Mouse (Mus musculus) ES-CJ7 (cell line): Measurements from ENCODE around the gene Bmp6.

Experiments used
- DNase-seq: peaks from one replicate; pipeline ENCODE4 v3.0.0; 2011; ENCODE audit warnings: low read depth, low spot score

The Bmp6 gene

DNA sequence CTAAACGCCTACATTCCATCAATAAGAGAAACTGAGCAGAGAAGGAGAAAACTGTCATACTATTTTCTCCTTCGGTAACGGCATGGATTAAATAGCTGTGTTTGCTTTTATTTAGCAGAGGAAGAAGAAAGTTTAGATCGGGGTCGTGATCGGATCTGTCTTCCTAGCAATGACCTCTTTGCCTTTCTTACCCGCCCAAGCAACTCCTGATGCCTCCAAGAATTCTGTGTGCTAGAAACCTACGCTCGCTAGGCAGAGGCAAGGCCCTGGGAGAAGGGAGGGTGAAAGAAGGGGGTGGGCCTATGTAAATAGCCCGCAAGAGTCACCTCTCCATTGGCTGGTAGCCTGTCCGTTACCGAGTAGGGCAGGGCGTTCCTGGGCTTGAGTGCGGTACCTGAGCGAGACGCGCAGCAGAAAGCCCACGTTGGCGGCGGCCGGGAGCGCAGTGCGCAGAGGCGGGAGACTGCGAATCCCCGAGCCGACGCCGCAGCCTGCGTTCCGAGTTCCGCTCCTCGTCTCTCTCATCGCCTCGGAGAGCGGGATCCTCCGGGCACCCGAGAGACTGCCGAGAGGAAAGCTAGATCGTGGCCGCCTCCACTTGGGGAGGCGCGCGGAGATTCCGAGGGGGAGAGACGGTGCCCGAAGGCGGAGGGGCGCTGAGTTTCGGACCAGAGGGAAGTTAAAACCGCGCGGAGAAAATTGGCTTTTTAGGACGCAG, at the start of gene Bmp6:
Gene Bmp6, plus strand, starts transcription at position 395 of the 718 bp plus-strand sequence.
- peak; percentile 93 for DNase-seq

DNA sequence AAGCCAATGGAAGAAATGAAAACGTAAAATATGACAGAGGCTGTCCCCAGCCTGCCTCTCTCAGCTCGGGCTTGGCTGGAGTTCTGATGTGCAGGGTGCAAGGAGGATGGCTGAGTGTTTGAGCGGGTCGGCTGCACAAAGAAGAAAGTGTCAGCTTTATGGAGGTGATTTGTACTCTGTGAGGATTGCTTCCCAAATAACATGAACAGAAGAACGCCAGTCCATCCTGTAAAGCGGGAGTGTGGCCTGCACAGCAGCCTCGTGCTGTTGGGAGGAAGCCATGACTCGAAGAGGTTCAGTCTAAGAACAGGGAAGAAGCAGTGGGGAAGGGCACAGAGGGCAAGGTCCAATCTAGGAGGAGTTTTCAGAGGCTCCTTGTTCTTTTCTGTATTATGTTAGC, 48.7 kb upstream of the Bmp6 start:
- DNase-seq: no peak

DNA sequence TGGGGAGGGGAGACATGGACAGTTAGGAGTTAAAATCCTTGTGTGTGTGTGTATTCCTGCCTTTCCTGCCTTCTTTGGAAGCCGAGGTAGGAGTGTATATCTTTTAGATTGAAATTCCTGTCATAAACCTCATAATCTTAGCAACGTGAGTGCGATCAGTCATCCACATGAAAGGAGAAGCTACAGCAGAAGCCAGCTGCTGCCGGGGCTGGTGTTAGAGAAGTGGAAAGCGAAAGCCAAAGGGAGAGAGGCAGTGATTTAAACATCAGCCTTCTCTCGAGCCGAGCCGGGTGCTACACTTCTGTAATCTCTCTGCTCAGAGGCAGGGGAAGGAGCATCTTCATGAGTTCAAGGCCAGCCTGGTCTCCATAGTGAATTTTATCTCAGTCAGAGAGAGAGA, 48.3 kb upstream of the Bmp6 start:
- no peak for DNase-seq

DNA sequence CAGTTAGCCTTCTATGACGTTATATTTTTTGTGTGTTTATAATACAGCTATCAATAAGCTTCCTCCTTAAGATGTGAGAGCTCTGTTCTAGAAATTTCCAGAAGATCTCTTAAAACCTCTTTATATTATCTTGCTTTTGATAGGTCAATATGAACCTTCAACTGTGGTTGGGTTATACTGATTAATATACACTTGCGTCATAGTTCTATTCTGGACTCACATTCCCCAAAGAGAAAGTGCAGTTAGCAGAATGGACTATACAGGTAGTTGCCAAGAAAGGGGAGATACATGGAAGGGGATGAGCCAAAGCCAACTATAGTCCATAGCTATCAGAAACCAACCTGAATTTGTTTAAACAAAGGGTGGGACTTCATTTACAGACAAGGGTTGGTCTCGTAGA, 33.8 kb upstream of the Bmp6 start:
- no peak for DNase-seq

DNA sequence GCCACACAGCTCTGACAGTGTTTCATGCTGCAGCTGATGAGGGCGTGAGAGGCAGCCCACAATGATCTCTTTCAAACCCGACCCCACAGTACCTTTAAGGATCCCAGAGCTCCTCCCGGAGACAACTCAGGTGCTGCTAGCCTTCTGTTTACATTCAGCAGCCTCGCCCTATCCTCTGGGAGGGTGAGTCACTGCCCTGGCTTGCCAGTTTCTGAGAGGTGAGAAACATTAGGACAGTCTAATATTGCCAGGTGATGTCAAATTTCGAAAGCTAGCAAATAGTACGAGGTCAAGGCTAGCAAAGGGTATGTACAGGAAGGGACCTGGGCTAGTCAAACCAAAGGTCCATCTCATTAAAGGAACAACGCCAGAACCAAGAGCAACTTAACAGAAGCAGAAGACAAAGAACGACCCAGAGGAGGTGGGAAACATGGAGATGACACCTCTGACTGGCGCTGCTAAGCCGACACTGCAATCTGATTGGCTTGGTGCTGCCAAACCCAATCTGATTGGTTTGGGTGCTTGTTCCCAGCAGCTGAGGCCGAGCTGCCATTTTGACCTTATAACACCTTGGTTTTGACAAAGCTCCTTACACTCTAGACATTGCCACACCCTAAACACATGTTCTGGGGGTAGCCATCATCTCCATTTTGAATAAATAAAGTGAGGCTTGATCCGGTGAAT, 32.4 kb upstream of the Bmp6 start:
- peak; percentile 33 for DNase-seq

DNA sequence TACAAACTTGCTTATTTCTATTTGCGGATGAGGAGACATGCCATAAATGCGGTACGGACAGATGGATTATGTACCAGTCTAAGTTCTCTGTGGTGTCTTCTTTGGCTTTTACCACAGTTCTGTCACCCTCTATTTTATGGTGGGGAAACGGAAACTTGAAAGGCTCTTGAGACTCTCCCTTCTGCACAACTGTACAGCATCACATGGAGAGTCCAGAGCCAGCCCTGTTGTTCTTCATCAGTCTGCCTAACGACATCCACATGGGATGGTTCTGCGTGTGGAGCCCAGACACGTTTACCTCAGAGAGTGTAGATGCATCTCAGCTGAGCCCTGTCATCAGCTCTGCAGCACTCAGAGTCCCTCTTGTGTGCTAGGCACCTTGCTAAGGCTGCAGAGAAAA, 30.3 kb upstream of the Bmp6 start:
- no peak for DNase-seq

DNA sequence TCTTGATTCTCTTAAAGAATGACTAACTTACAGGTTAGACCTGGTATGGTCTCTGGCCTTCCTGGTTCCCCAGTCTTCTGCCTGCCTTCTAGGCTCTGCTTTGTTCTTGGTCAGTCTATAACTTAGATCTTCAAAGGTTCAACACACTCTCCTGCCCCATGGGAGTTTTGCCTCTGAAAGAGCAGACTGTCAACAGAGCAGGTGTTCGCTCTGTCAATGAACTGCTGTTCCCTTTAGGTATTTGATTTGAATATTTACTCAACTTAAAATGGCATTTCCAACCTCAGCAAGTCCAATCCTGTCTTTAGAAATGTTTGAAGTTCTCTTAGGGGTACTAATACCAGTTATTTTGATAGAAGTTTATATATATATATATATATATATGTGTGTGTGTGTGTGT, 26.5 kb upstream of the Bmp6 start:
- DNase-seq: no peak

DNA sequence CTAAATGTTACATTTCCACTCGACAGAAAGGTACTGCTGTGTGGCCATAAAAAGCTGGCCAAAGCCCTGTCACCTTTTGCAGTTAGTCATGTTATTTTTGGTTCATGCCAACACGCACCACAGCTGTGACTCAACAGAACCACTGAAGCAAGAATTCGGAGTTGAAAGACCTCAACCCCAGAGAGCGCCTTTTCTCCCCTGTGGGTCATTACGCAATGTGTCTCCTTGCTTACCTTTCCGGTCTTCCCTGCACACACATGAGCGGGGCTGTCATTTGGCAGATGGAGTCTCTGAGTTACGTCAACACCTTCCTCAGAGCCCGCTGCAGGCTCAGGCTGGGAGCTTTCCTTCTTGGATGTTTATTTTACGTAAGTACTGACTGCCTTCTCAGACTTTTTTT, 24.6 kb upstream of the Bmp6 start:
- no peak for DNase-seq

DNA sequence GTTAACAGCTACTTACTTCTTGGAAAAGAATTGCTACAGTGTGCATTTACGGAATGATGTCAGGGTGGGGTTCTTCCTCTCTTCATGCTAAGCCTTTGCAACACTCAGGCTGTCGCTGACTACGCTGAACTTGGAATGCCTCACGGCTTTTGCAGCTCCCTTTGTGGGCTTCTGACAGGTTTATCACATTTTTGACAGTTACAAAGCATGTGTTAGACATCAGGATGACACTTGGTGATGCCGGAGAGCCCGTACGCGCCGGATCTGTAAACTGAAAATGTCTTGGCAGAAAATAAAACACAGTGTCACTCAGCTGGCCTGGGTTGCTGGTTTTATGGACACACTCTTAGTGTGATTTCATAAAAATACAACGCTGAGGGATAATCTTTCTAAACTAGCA, 20.5 kb upstream of the Bmp6 start:
- no peak for DNase-seq

DNA sequence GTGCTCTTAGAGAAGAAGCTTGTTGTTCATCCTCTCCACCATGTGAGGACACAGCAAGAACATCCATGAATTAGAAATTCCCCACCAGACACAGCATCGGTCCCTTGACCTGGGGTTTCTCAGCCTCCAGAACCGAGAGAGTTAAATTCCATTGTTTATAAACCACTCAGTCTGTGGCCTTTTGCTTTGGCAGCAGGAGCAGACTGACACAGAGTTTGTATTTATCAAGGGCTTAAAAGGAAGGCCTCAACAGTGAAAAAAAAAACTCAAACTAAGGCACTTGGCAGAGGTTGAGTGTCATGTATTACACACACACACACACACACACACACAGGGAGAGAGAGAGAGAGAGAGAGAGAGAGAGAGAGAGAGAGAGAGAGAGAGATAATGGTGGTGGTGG, 17.5 kb upstream of the Bmp6 start:
- DNase-seq: no peak

DNA sequence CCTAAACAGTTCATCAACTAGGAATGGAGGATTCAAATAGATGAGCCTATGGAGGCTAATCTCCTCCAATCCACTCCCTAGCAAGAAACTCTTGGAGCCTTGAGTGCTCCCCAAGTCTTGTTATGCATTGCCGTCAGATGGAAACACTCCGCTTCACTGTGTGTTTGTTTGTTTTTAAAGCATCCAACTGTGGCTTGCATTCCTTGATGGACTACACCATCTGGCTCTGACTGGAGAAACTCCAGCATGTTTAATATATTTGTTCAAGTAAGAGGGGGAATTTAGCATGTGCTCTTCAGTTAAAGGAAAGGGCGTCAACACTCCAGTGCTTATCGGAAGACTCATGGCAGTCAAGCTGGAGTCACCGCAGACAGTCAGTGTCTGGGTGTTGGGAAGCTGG, 11.4 kb upstream of the Bmp6 start:
- no peak for DNase-seq

DNA sequence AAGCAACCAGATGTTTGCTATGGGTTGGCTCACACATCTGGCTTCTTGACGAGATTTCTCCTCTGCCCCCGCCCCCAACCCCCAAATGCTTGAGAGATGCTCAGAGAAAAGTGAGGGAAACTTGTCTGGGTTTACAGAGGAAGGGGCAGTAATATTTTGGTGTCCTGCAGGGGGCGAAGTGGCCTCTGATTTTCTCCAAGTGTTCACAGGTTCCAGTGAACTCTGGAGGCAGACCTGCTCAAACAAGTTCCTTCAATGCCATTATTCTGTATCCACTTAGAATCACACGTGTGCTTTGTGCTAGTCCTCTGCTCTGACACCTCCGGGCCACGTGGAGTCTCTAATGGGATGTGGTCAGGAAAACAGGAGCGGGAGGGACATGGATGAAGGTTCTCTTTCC, 2.3 kb upstream of the Bmp6 start:
- DNase-seq: peak; percentile 78

DNA sequence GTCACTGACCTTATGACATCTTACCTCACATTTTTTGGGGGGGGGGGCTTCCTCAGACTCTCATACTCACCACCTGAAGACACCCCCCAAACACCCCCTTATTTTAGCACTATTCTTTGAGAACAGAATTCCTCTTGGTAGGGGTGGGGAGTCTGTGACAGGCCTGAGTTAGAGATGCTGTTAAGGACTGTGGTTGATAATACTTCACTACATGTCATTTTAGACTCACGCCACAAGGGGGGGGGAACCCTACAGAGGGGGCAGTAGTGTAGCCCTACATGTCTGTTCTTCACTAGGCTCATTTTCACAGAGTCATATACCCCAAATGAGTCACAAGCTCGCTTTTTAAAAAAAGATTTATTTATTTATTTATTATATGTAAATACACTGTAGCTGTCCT, 1.7 kb upstream of the Bmp6 start:
- DNase-seq: peak; percentile 25

DNA sequence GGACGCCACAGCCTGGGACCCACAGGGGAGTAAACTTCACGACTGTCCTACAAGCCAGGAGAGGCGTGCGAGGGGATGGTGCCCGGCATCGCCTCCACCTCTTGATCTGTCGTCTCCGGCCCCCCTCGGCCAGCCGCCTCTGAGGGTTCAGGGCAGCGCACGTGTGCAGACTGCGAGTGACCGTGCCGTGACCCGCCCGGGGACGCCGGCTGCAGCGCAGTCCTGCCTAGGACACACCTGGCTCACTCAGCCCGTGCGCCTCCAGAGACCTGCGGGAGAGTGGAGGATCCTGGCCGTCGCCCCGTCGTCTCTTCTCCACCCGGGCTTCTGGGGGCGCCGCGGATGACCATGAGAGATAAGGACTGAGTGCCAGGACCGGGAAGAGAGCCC, 519 bp downstream of the Bmp6 start:
- peak; percentile 11 for DNase-seq

DNA sequence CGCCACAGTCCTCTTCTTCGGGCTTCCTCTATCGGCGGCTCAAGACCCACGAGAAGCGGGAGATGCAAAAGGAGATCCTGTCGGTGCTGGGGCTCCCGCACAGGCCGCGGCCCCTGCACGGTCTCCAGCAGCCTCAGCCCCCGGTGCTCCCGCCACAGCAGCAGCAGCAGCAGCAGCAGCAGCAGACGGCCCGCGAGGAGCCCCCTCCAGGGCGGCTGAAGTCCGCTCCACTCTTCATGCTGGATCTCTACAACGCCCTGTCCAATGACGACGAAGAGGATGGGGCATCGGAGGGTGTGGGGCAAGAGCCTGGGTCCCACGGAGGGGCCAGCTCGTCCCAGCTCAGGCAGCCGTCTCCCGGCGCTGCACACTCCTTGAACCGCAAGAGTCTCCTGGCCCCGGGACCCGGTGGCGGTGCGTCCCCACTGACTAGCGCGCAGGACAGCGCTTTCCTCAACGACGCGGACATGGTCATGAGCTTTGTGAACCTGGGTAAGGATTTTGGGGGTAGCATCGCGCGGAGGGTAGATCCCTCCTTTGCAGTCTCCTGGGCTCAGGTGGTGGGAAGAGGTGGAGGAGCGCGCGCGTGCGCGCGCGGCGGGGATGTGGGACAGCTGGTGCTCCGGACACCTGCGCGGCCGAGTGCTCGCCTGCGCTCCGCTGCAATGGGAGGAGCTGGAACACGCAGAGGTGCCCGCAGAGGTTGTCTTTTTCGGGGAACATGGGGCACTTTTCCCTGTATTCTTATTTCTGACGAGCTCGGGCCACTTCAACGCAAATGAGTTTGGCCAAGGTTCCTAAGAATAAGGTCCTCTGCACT, 1.4 kb downstream of the Bmp6 start:
- DNase-seq: no peak

DNA sequence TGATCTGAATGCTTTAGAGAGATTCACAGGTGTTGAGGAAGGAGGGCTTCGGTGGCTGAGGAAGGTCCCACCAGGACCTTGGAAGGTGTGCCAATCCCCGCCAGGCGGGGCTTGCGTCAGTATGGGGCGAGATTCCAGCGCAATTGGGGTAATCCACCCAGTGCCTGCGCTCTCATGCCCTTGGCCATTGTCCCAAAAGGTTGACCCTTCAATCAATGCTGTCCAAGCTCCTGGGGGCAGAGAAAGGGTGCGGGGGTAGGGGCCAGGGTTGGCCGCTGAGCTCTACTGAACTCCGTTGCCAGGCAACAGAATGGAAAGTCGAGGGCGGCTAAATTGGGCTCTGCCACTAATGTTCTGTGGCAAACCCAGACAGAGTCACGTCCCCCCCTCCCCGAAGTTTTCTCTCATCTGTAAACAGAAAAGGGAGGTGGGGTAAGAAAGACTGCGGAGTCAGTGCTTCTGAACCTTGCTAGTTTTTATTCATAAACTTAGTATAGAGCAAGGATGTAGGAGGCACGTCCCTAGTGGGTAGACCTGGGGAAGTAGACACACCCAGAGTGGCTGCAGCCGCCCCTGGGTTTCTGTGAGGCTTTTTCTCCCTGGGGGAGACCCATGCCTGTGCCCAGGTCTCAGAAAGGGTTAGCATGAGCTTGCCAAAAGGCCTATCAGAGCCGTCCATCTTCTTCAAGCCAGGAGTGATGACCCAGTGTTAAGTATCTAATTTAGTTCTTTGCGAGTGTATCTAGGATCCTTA, 2.3 kb downstream of the Bmp6 start:
- peak; percentile 32 for DNase-seq

DNA sequence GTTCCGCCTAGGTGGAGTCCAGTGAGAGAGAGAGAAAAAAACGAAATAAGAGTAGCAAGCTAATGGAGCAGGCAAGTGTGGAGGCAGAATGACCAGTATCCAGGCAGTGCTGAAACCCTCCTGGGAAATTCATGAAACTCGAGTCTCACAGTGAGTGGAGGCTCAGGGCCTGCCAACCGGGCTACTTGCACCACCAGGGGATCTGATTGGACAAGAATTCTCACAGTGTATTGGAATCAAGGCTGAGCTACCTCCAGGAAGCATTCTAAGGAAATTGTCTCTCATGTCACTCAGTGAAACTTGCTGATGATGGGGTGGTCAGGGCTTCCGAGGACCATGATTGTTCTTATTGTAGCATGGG, 2.8 kb downstream of the Bmp6 start:
- DNase-seq: no peak

DNA sequence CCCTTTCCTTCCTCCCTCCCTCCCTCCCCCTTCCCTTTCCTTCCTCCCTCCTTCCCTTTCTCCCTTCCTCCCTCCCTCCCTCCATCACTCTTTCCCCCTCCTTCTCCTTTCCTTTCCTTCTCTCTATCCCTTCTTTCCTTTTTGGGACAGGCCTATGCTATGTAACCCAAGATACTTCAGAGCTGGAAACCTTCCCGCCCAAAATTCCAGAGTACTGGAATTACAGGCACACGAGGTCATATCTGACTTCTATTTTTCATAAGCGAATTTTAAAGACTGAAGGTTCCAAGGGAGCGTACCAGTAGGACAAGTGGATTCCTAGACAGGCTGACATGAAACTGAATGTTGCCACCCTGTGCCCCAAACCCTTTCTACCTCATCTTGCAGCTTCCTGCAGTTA, 4.1 kb downstream of the Bmp6 start:
- no peak for DNase-seq

DNA sequence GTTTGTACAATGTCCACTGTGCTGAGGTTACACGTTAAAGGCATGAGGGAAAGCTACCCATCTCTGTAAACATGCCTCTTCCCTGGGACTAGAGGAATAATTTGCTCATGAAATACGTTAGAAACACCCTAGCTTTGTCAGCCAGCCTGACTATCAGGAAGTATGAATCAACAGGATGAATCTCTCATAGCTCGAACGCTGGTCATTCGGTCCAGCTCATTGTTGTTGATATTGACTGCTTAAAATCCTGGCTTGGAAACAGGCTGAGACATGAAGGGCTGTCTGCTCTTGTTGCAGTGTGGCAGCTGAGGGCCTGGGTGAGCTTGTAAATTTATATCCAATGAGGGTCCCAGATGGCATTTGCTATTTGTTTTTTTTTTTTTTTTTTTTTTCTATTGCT, 4.9 kb downstream of the Bmp6 start:
- DNase-seq: no peak

DNA sequence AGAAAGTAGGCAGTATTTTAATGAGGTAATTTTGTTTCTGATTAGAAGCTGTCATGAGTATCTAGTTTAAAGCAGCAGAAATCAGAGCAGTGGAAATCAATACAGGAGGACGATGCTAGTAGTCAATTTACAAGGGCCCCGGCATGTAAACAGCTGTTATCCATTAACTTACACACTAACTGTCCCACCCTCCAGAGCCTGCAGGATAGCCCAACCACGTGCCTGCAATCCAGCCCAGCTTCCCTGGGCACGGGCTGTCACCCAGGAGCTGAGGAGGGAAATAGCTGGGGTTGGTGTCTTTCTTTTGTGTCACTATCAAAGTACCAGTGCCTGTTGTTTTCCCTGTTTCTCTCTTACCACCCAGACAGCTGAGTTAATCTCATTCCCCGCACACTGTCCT, 7.1 kb downstream of the Bmp6 start:
- DNase-seq: no peak

DNA sequence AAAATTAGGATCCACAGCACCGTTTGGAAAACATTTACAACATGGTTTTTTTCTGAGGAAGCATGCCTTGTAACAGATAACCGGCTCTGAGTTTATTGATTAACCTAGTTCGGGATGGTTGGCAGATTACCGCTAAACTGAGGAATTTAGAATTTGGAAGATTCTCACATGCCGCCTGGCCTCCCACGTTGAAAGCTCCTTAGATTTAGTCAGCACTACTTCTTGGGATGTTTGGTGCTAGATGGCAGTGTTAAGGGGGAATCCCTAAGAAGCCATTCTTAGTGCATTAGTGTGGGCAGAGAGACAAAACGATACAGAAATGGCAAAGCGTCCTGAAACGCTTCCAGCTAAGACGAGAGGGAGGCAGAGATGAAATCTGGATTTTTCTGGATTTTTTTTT, 8.1 kb downstream of the Bmp6 start:
- no peak for DNase-seq
